Mouse (Mus musculus) MEL (cell line): ENCODE measurements at regions not wholly inside any gene's neighbourhood (a gene's known extent, or its start where the extent isn't known, plus 50 kb on each side); places are given as distances from the start of the nearest gene placed in this dataset.

Experiments
- DNase-seq: peaks from one replicate; pipeline ENCODE4 v3.0.0; 2011; ENCODE audit warnings: low read depth, low spot score
- H3K27ac ChIP-seq: 2 replicates; pipeline ENCODE4 v1.5.1; 2012; ENCODE audit warnings: low read depth, mild to moderate bottlenecking, control low read depth, low read length, moderate library complexity; ENCODE audit not compliant: control insufficient read depth
- H3K27me3 ChIP-seq, 2 experiments: fragments of 150-350 bp in 1 of 2; sonication (generic) in 1 of 2; 2 replicates each; pipeline ENCODE4 v1.6.1; 2012; ENCODE audit warnings: low read length in 2 of 2, mild to moderate bottlenecking in 2 of 2, improper control_type of control experiment in 1 of 2, moderate library complexity in 1 of 2; ENCODE audit not compliant: insufficient read depth in 2 of 2, control insufficient read depth in 1 of 2
- H3K36me3 ChIP-seq, 2 experiments: 2 replicates each; pipeline ENCODE4 v1.6.1; 2012 to 2014; ENCODE audit warnings: low read length in 2 of 2, improper control_type of control experiment in 1 of 2, inconsistent platforms in 1 of 2, mild to moderate bottlenecking in 1 of 2; ENCODE audit not compliant: insufficient read depth in 2 of 2, control insufficient read depth in 1 of 2
- H3K4me1 ChIP-seq, 2 experiments: fragments of 150-350 bp in 1 of 2; sonication (generic) in 1 of 2; 2 replicates each; pipeline ENCODE4 v1.6.1; 2012; ENCODE audit warnings: low read length in 2 of 2, improper control_type of control experiment in 1 of 2, mild to moderate bottlenecking in 1 of 2; ENCODE audit not compliant: insufficient read depth in 2 of 2, control insufficient read depth in 1 of 2
- H3K4me3 ChIP-seq, 2 experiments: fragments of 150-350 bp in 1 of 2; sonication (generic) in 1 of 2; 2 replicates each; pipeline ENCODE4 v1.5.1; 2012; ENCODE audit warnings: low read depth in 2 of 2, low read length in 2 of 2, mild to moderate bottlenecking in 2 of 2, moderate library complexity in 2 of 2, control low read depth in 1 of 2, improper control_type of control experiment in 1 of 2; ENCODE audit not compliant: control insufficient read depth in 1 of 2, insufficient read depth in 1 of 2
- H3K79me2 ChIP-seq: 2 replicates; pipeline ENCODE4 v1.6.1; 2012; ENCODE audit warnings: mild to moderate bottlenecking, low read length, moderate library complexity; ENCODE audit not compliant: control insufficient read depth, poor library complexity, insufficient read depth
- H3K9ac ChIP-seq: 2 replicates; pipeline ENCODE4 v1.6.1; 2012; ENCODE audit warnings: low read depth, mild to moderate bottlenecking, control low read depth, low read length, moderate library complexity; ENCODE audit not compliant: control insufficient read depth, poor library complexity, severe bottlenecking
- H3K9me3 ChIP-seq: fragments of 150-350 bp; sonication (generic); replicated peaks from 2 replicates; pipeline ENCODE4 v1.6.1; 2012; ENCODE audit warnings: mild to moderate bottlenecking, low read length, improper control_type of control experiment, moderate library complexity; ENCODE audit not compliant: insufficient read depth
- CHD1 ChIP-seq: IDR thresholded peaks from 2 replicates; pipeline ENCODE4 v1.6.1; 2012; ENCODE audit warnings: low read depth, mild to moderate bottlenecking, inconsistent platforms, low read length, improper control_type of control experiment
- CHD2 ChIP-seq: IDR thresholded peaks from 2 replicates; pipeline ENCODE4 v1.6.1; 2011; ENCODE audit warnings: low read length, improper control_type of control experiment
- E2F4 ChIP-seq: IDR thresholded peaks from 2 replicates; pipeline ENCODE4 v1.6.1; 2011; ENCODE audit warnings: low read depth, low read length, improper control_type of control experiment, borderline replicate concordance
- ELF1 ChIP-seq: IDR thresholded peaks from 2 replicates; pipeline ENCODE4 v1.6.1; 2014; ENCODE audit warnings: low read depth, mild to moderate bottlenecking, inconsistent platforms, low read length, improper control_type of control experiment, moderate library complexity
- EP300 ChIP-seq, 2 experiments: IDR thresholded peaks; 2 replicates each; pipeline ENCODE4 v1.6.1; 2011; ENCODE audit warnings: improper control_type of control experiment in 2 of 2, low read length in 2 of 2, low read depth in 1 of 2, mild to moderate bottlenecking in 1 of 2
- GATA1 ChIP-seq: IDR thresholded peaks from 2 replicates; pipeline ENCODE4 v1.6.1; 2011; ENCODE audit warnings: low read depth, low read length, improper control_type of control experiment
- MAFK ChIP-seq: IDR thresholded peaks from 2 replicates; pipeline ENCODE4 v1.6.1; 2011; ENCODE audit warnings: low read depth, mild to moderate bottlenecking, low read length, improper control_type of control experiment, borderline replicate concordance
- MAX ChIP-seq: IDR thresholded peaks from 2 replicates; pipeline ENCODE4 v1.6.1; 2011; ENCODE audit warnings: low read length, improper control_type of control experiment
- MXI1 ChIP-seq: IDR thresholded peaks from 2 replicates; pipeline ENCODE4 v1.6.1; 2011; ENCODE audit warnings: mild to moderate bottlenecking, low read depth, low read length, improper control_type of control experiment
- NRF1 ChIP-seq: IDR thresholded peaks from 2 replicates; pipeline ENCODE4 v1.6.1; 2014; ENCODE audit warnings: low read depth, mild to moderate bottlenecking, inconsistent platforms, low read length, improper control_type of control experiment, moderate library complexity; ENCODE audit not compliant: poor library complexity, insufficient read depth, severe bottlenecking
- POLR2A ChIP-seq, 2 experiments: IDR thresholded peaks; 2 replicates each; pipeline ENCODE4 v1.6.1; 2011 to 2012; ENCODE audit warnings: low read length in 2 of 2, mild to moderate bottlenecking in 2 of 2, control low read depth in 1 of 2, improper control_type of control experiment in 1 of 2, low read depth in 1 of 2, moderate library complexity in 1 of 2; ENCODE audit not compliant: control insufficient read depth in 1 of 2, insufficient read depth in 1 of 2, poor library complexity in 1 of 2
- POLR2AphosphoS2 ChIP-seq: IDR thresholded peaks from 2 replicates; pipeline ENCODE4 v1.6.1; 2011; ENCODE audit warnings: low read length, improper control_type of control experiment
- POLR2AphosphoS5 ChIP-seq: IDR thresholded peaks from 2 replicates; pipeline ENCODE4 v1.6.1; 2012; ENCODE audit warnings: low read depth, borderline replicate concordance, mild to moderate bottlenecking, inconsistent platforms, low read length, moderate library complexity, mixed read lengths
- RAD21 ChIP-seq: IDR thresholded peaks from 2 replicates; pipeline ENCODE4 v1.6.1; 2011; ENCODE audit warnings: mild to moderate bottlenecking, low read depth, low read length, improper control_type of control experiment
- SIN3A ChIP-seq: IDR thresholded peaks from 2 replicates; pipeline ENCODE4 v1.6.1; 2012; ENCODE audit warnings: low read length, improper control_type of control experiment, inconsistent platforms
- SMC3 ChIP-seq: IDR thresholded peaks from 2 replicates; pipeline ENCODE4 v1.6.1; 2011; ENCODE audit warnings: low read depth, low read length, improper control_type of control experiment
- TAL1 ChIP-seq: IDR thresholded peaks from 2 replicates; pipeline ENCODE4 v1.6.1; 2012; ENCODE audit warnings: mild to moderate bottlenecking, inconsistent platforms, low read length, moderate library complexity, mixed read lengths
- TCF12 ChIP-seq: IDR thresholded peaks from 2 replicates; pipeline ENCODE4 v1.6.1; 2014; ENCODE audit warnings: low read depth, mild to moderate bottlenecking, inconsistent platforms, low read length, improper control_type of control experiment, moderate library complexity
- UBTF ChIP-seq: IDR thresholded peaks from 2 replicates; pipeline ENCODE4 v1.6.1; 2012; ENCODE audit warnings: low read depth, mild to moderate bottlenecking, inconsistent platforms, low read length, improper control_type of control experiment, moderate library complexity, borderline replicate concordance; ENCODE audit not compliant: insufficient read depth
- USF1 ChIP-seq: IDR thresholded peaks from 2 replicates; pipeline ENCODE4 v1.6.1; 2014; ENCODE audit warnings: low read depth, mild to moderate bottlenecking, inconsistent platforms, low read length, improper control_type of control experiment, moderate library complexity
- USF2 ChIP-seq, 2 experiments: IDR thresholded peaks; 2 replicates each; pipeline ENCODE4 v1.6.1; 2011 to 2012; ENCODE audit warnings: improper control_type of control experiment in 2 of 2, low read length in 2 of 2, borderline replicate concordance in 1 of 2, inconsistent platforms in 1 of 2, low read depth in 1 of 2, mild to moderate bottlenecking in 1 of 2; ENCODE audit not compliant: insufficient read depth in 1 of 2
- ZMIZ1 ChIP-seq: IDR thresholded peaks from 2 replicates; pipeline ENCODE4 v1.6.1; 2012; ENCODE audit warnings: low read depth, mild to moderate bottlenecking, inconsistent platforms, low read length, improper control_type of control experiment, moderate library complexity
- ZNF384 ChIP-seq: IDR thresholded peaks from 2 replicates; pipeline ENCODE4 v1.6.1; 2012; ENCODE audit warnings: low read depth, mild to moderate bottlenecking, inconsistent platforms, low read length, improper control_type of control experiment

DNA sequence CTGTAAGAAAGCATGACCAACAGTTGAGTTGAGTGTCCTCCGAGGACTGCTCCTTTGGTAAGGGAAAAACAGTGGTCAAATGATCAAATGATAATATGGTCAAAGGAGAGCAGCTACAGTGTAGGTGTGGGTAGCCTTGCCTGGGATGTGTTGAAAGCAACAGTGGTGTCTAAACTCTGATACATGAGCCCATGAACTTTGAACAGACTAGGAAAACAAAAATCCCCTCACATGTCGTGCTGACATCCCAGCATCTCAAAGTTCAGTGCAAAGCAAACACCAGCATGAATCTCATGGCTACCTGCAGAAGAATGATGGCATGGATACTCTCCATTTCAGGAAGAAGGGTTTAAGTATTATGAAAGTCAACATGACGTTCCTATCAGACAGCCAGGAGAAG, 171.3 kb upstream of the Lpp start:
- Histone ChIP-seq H3K4me3 (no peak overlapping the region), H3K36me3 (no peaks in the 10 kb centered on the region), H3K79me2 (no peaks in the 10 kb centered on the region), H3K27me3 (no peaks in the 10 kb centered on the region), H3K27ac (no peak overlapping the region), H3K4me1 (no peaks in the 10 kb centered on the region), H3K9me3 (no peaks in the 10 kb centered on the region), H3K9ac (no peak overlapping the region)
- TF ChIP-seq ELF1, result no peak
- TF ChIP-seq EP300 (IDR thresholded peaks at IDR 0.05; ENCODE audit: low read depth in 1 of 2, low read length in 2 of 2), result no peak
- no peak for TF ChIP-seq SMC3
- TF ChIP-seq TCF12, result no peak
- TF ChIP-seq MAFK, result no peak
- no peak for TF ChIP-seq E2F4
- no peak for TF ChIP-seq ZNF384
- TF ChIP-seq ZMIZ1, result no peak
- no peak for TF ChIP-seq CHD2
- TF ChIP-seq GATA1, result no peak
- TF ChIP-seq SIN3A, result no peak
- TF ChIP-seq USF1, result no peak
- no peak for TF ChIP-seq RAD21
- no peak for TF ChIP-seq CHD1
- no peak for TF ChIP-seq MXI1
- TF ChIP-seq USF2 (IDR thresholded peaks at IDR 0.05; ENCODE audit: borderline replicate concordance in 1 of 2, insufficient read depth in 1 of 2, low read depth in 1 of 2, low read length in 2 of 2), result no peak
- no peak for DNase-seq

DNA sequence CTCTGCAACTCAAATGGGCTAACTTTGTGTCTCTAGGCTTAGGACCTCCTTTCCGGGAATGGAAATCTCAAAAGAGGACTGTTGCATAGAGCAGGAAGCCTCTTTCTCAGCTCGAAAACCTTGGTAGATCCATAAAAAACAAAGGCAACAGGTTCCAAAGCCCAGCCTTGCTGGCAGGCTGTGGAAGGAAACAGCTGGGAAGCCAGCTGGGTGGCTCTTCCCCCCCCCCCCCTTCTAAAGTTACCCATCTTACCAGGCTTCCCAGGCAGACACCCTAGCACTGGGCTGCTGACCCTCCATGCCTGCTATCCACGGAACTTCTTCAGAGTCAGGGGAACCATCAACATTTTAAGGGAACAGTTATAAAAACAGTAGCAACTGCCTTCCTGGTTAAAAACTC, 172.7 kb upstream of the Lpp start:
- Histone ChIP-seq H3K9ac (no peak overlapping the region), H3K9me3 (no peaks in the 10 kb centered on the region), H3K79me2 (no peaks in the 10 kb centered on the region), H3K4me3 (no peak overlapping the region), H3K36me3 (no peaks in the 10 kb centered on the region), H3K27ac (no peak overlapping the region), H3K4me1 (no peaks in the 10 kb centered on the region), H3K27me3 (no peaks in the 10 kb centered on the region)
- TF ChIP-seq POLR2A (IDR thresholded peaks at IDR 0.05; ENCODE audit: control insufficient read depth in 1 of 2, insufficient read depth in 1 of 2, low read depth in 1 of 2, low read length in 2 of 2, poor library complexity in 1 of 2), result no peak
- TF ChIP-seq POLR2AphosphoS5, result no peak
- no peak for TF ChIP-seq NRF1
- TF ChIP-seq CHD1, result no peak
- TF ChIP-seq POLR2AphosphoS2, result no peak
- TF ChIP-seq CHD2, result no peak
- TF ChIP-seq TAL1, result no peak
- TF ChIP-seq MAX, result no peak
- no peak for TF ChIP-seq ZNF384
- no peak for TF ChIP-seq MAFK
- TF ChIP-seq UBTF, result no peak
- no peak for DNase-seq
